Mouse (Mus musculus): ENCODE measurements at regions not wholly inside any gene's neighbourhood (a gene's known extent, or its start where the extent isn't known, plus 50 kb on each side); places are given as distances from the start of the nearest gene placed in this dataset.

DNA sequence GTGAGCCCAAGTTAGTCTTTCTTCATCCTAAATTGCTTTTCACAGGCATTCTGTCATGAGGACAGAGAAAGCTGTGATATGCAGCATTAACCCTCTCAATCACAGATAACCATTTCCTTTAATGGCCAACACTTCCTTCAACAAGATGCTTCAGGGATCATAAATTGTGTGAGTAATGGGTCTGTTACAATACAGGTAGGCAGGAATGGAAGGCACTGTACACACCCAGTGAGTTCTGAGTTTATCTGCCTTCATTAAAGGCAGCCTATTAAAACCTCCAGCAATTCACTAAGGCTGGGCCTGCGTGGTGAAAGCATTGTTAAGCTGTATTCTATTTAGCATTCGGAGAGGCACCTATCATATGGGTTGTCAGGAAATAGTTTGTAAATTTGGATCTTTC lies 248.2 kb upstream of the Htr2a start:
- DNase-seq: no peak

DNA sequence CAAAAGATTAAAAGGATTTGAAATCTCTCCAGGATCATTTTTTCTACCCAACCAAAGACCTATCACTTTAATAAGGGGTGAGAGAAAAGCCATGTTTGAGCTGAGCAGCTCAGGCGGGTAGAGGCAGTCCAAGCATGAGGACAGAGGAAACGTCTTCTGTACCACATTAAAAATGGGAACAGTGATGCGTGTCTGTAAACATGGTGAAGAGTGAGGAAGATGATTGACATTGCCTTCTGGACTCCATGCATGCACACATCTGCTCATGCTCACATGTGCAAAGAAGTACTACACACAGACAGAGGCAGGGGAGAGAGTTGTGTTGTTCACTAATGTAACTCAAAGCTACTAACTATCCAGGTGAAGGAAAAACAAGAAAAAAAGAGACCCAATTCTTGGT lies 243.4 kb upstream of the Htr2a start:
- DNase-seq: no peak

DNA sequence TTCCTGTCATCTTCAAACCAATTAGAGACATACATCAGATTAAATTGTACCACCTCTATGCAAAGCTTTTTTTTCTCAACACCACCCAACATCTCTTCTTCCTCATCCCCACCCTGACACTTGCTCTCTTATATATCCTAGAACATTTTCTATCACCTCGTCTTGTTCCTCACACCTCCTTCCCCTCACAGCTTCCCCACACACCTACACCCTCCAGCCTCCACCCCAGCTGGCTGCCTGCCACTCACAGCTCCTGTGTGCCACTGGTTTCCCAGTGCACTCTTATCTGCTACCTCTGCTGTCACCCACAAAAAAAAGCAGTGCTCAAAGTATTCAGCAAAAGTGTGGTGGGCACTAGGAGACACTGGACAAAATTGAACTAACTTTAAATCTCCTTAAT lies 231.2 kb upstream of the Htr2a start:
- no peak for DNase-seq

DNA sequence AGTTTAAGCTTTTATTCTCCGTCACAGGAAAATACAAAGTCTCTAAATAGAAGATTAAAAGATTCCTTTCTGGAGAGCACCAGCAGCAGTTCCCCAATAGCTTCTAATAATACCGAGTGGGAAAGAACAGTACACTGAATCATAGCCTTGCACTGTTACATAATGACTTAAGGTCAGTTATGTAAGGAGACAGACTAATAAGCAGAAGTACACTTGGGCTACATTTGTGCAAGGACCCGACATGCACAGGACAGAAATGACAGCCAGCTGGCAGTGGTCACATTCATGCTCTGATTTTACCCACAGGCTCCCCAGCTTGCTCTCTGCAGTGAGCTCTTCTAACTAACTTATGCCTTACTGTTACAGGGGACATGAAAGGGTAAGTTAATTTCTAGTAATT lies 212.4 kb upstream of the Htr2a start:
- DNase-seq: no peak

DNA sequence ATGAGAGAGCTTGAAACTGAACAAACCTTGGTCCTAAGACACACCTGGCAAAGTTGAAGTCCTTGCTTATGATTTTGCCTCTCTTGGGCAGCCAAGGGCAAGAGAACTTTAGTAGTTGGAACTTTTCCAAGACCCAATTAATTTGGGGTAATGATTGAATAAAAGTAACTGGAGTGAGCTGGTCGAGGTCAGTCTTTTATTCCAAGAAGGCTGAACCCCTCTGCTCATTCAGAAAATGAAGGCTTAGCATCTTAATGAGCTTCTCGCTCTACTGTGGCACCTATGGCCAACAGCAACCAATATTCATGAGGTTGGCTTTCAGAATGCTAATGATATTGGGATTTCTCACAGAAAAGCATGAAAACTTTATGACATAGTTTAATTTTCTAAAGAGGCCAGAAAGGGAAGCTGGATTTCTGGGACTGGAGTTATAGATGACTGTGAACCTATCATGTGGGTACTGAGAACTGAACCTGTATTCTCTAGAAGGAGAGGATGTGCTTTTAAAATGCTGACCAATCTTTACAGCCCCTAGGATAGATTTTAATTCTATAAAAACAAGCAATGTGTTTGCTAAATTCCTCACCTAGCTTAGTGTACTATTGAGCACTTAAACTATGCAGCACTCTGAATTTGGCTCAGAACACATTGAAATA lies 176.5 kb upstream of the Htr2a start:
- DNase-seq: no peak

DNA sequence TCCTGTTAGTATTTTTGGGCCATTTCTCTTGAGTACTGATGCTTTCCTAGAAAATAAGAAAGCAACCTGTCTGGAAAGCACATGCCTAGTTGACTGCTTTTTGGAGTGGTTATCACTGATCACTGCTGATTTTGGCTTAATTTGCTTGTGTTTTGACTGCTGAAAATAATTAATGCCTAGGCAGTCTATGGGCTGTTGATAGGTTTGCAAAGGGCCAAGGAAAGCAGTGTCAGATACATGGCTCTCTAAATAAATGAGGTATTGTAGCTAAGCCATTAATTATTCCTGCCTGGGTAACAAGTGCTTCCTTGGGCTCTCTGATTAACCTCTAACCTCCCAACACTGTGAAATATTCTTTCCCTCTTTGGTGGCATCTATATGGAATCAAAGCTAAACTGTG lies 145.1 kb upstream of the Htr2a start:
- DNase-seq: no peak

DNA sequence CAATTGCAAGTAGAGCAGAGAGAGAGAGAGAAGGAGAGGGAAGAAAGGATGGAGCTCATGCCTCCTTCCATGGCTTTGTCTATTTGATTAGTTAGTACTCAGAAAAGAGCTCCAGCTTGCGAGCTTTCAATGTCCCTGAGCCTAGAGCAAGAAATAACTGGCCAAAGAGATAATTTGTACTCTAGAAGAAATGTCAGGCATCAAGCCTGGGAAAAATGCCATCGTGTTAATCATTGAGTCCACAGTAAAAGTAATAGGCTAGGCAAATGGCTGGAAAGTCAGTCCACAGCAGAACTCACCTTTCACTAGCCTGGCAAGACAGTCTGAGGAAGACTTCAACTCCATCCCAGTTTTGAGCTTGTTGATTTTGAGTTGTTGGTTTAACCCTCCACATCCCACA lies 129.1 kb upstream of the Htr2a start:
- no peak for DNase-seq

DNA sequence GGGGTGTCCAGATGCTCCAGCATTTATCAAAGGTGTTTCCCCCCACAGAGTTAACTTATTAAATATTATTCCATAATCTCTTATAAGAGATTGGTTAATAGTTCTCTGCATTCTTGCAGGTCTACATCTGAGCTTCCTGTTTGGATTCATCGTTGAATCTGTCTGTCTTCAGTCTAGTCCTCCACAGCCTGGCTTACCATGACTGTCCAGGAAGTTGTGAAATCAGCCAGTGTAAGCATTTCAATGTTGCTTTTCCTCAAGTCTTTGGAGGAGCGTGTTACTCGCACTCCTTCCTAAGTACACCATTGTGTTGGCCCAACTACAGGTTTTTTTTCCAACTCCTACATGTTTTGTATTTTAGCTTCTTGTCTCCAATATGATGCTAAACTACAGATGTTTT lies 124.2 kb upstream of the Htr2a start:
- no peak for DNase-seq

DNA sequence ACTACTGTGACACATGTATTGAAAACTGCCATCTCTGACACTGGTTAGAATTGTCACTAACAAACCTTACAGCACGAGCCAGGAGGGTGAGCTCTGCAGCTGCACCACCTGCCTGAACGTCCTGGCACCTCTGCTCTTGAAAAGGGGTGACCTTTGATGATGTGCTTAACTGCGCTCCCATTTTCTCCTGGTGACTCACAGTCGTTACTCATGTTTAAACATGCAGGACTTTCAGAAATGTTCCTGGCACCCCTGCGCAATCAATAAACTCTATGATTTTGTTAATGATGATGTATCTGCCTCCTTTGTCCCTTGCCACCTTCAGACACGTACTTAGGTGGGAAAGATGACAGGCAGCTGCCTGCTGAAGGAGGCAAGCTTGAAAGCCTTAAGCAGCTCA lies 121.1 kb upstream of the Htr2a start:
- no peak for DNase-seq

DNA sequence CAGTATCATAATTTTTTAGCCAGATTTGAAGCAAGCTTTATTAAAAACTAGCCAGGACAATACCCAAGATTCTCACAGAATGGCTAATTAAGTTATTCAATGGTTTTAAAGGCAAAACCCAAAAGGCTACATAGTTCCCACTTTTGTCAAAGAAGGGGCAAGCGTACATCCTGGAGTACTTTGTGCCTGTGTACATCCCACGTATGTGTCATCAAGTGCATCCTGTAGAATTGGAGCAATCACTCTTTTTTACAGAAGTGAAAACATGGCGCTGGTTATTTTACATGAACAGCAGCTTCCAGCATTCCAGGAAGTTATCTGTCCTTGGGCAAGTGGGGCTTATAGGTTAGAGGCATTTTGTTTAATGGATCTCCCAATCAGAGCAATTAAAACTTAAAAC lies 119.0 kb upstream of the Htr2a start:
- DNase-seq: no peak

DNA sequence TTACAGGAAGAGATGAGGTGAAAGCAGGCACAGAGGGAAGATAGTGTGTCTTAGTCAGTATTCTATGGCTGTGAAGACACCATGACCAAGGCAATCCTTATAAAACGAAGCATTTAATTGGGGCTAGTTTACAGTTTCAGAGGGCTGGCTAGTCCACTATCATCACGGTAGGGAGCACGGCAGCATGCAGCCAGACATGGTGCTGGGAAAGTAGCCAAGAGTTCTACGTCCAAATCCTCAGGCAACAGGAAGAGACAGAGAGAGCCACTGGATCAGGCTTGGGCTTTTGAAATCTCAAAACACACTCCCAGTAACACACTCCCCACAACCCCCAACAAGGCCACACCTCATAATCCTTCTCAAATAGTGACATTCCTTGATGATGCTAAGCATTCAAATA lies 113.4 kb upstream of the Htr2a start:
- no peak for DNase-seq

DNA sequence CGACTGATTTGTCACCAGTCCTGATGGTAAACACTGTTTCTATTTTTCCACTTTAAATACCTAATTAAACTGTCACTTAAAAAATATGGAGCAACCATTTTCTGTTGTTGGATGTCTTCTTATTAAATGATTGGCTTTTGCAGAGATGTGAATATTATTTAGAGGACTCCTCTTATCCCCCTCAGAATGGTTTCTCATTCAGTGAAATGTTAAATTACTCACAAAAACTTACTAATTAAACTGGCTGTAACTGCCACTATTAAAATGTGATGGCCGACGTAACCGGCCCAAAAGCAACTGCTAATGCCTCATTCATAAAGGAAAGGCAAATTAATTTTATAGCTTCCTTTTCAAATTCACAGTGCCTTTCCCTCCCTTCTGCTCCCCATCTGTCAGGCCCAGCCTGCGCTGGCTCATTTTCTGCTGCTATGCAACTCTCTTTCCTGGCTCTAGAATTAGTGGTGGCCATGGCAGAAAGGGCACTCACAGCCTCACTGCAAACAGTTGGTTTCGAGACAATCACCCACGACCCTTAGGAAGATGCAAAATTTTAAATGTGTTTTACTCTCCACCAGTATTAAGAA lies 111.2 kb upstream of the Htr2a start:
- no peak for DNase-seq

DNA sequence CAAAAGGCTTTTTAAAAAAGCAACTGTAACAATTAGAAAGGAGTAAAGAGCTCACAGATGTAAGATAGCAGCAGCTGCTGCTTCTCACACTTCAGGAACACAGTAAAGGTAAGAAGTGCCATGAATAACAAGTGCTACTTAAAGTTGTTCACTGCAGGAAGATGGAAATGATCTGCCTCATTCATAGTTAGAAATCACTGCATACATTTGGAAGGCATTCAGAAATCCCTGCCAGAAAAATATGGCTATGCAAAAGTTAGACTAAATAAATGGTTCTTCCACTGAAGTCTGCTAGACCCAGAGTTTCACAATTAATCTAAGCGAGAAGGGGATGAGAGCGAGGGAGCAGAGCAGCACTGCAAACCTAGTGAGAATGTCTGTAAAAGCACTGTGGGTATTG lies 102.5 kb upstream of the Htr2a start:
- no peak for DNase-seq

DNA sequence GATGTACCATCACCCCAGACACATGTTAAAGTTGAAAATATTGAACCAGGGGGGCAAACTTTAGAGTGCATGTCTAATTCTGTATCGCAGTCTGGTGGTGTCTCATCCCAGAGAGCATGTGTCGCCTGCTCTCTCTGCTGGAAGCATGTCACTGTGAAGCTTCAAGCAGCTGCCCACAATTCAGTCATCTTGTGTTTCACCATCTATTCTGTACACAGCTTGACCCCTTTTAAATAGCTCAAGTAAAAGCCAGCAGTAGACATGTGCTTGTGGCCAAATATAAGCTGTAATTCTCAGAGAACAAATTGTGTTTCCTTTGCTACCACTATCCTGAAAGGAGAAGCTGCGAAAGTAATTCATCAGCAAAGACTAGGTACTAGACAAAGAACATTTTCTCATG lies 96.6 kb upstream of the Htr2a start:
- DNase-seq: no peak

DNA sequence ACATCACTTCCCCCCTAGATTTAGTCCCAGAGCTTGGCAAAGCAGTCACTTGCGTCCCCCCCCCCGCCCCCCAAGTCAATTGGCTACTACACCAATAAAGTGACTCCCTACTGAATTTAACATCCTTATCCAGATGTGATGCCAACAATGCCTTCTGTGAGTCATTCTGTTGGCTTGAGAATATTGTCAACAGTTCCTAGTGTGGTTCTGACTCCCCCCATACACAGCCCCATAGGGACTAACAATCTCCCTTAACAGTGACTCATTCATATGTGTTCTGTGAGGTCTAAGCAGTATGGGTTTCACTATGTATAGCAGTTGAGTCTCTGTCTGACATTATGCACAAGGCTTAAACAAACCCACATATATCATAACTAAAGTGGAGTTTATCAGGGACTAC lies 89.5 kb upstream of the Htr2a start:
- DNase-seq: no peak

DNA sequence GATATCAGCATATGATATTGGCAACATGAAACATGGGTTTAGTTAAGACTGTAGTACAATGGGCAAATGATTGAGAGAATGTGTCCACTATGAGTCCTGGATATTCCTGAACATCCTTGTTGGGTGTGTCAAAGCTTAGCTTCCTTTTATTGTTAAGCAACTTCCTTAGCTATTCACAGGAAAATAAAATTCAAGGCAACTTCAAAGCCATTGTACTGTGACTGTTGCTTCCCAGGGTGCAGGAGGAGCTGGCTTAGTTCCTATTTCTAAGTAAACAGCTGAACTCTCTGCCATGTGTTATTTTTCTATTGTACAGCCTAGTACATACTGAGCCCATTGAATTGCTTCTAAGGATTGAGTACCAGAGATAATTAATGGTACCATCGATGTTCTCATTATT lies 87.0 kb upstream of the Htr2a start:
- no peak for DNase-seq

DNA sequence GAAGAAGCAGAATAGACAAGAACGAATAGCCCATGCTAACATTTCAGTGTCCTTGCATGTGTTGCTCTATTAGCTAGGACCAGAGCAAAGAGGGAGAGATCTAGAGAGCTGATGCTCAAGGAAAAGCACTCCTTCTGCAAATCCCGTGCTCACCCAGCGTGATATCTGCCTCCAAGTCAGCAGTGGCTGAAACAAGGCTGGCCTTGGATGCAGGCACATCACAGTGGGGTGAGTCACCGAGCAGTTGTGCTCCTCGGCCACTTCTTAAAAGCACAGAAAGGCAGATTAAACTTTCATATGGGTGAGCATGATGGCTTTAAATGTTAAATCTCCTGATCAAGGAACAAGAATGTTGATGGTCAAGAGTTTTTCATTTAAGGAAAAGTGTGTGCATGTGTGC lies 82.3 kb upstream of the Htr2a start:
- no peak for DNase-seq

Data from liver (tissue).